Mouse (Mus musculus): ENCODE data around the gene Nbea.

The Nbea gene

GRCm38 (mm10) chr3:55752558-55752957, 430.9 kb downstream of the Nbea start:
- no peak for DNase-seq (ENCODE audit: low spot score in 2 of 2)

DNA sequence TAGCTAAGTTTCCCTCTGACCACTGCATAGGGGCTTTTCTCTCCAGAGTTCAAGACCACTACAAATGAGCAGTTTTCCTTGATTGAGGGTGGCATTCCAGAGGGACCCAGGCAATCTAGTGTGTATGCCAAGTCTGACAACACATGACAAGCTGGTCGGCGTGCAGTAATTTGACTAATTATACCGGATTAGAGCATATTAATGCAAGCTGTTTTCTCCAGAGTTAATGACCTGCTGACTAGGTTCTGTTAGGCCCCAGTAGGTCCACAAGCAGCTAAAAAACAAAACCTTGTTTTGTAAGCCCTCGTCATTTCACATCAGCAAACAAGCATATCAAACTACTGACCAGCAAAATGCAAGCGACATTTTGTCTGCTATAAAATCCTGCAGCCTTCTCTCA, 432.1 kb downstream of the Nbea start:
- no peak for DNase-seq (ENCODE audit: low spot score in 2 of 2)

DNA sequence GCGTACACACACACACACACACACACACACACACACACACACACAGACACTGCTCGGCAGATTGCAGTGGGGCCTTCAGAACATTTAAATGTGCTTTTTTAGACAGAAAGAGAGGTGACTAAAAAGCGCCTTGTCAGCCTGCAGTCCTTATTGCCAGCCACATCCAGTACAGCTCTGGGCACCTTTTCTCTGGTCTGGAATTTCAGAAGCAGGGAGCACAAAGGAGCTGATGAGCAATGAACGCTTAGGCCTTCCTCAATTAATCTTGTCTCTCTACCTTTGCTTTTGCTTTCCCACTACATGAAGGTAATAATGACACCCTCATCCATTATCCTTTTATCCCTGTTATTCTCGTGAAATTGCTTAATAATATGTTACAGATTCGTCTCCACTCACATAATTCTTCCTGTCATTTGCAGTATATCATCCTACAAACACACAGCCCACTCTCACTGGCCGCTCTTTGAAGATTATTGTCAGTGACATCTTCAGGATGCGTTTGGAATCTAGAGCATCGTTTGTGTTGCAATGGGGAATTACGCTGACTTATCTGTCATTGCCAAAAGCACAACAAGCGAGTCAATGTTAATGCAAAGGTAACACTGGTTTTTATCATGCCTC, 432.9 kb downstream of the Nbea start:
- no peak for DNase-seq (ENCODE audit: low spot score in 2 of 2)

DNA sequence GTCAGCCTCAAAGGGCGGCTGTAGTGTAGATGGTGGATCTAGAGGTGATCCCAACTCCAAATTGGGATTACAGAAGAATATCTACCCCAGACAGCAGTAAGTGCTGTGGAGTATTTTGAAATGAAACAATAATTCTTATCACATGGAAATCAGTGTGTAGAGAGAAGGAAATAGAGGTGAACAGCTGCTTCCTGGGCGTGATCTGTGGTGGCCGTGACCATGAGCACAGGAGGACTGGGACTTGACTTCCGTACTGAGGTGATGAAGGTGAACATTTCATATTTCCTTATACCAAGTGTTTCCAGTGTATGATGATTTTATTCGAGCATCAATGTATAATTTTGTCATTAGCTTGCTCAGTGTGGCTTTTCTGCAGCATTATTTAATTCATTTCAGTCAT, 439.6 kb downstream of the Nbea start:
- DNase-seq (ENCODE audit: low spot score in 2 of 2): no peak

GRCm38 (mm10) chr3:55742654-55743053, 440.8 kb downstream of the Nbea start:
- no peak for DNase-seq (ENCODE audit: low spot score in 2 of 2)

- DNase-seq (ENCODE audit: low spot score in 2 of 2): no peak
These were observed 441.3 kb downstream of the Nbea start for GRCm38 (mm10) chr3:55742218-55742617.

DNA sequence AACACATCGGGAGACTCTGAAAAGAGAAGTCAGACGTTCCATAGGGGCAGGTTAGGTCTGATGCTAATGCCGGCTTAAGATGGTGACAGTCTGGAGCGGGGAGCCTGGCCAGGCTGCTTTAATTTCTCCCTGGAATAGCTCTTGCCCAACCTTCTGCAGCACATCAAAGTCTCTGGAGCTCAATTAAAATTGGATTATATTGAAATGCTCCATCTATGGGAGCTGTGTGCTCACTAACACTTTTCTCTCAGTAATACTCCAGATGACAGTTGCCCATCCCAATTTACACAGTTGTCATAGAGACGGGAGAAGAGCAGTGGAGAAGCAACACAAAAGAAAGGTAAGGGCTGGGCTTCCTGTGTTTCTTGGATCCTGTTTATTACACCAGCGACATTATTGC, 442.1 kb downstream of the Nbea start:
- DNase-seq (ENCODE audit: low spot score in 2 of 2): no peak

GRCm38 (mm10) chr3:55733665-55734064, 449.8 kb downstream of the Nbea start:
- DNase-seq (ENCODE audit: low spot score in 2 of 2): no peak

GRCm38 (mm10) chr3:55730549-55730948, 453.0 kb downstream of the Nbea start:
- DNase-seq (ENCODE audit: low spot score in 2 of 2): no peak

DNA sequence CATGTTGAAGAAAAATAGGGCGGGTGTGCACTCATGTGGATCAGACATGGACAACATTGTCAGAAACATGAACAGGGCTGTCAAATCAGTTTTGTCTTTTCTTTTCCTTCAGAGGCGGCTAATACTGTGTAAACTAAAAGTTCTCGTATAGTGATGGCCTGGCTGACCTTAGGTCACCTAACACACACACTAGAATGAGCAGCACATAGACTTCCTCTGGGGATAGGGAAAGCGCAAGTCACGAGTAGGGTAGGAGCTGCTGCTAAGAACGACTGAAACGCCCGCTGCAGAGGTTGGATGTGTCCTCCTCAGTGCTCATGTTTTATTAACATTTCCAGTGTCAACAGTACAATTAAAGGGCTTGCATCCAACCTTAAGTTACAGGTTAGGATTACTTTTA, 453.4 kb downstream of the Nbea start:
- DNase-seq (ENCODE audit: low spot score in 2 of 2): no peak

- no peak for DNase-seq (ENCODE audit: low spot score in 2 of 2)
These were observed 469.2 kb downstream of the Nbea start for GRCm38 (mm10) chr3:55714260-55714659.

DNA sequence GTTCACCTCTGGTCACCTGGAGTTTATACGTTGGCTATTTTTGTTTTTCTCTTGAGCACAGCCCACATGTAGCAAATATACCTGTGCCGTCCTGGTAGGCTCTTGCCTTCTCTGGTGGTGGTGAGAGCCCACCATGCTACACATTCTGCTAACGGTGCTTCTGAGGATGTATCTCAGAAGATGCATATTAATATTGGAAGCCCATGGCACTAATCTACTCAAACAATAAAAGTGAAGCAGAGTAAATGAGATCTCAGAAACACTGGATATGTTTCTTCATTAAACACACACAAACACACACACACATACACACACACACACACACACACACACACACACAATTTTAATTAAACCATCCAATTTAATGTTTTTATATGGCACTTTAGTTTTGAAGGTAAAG, 469.6 kb downstream of the Nbea start:
- no peak for DNase-seq (ENCODE audit: low spot score in 2 of 2)

GRCm38 (mm10) chr3:55710300-55710699, 473.2 kb downstream of the Nbea start:
- no peak for DNase-seq (ENCODE audit: low spot score in 2 of 2)

DNA sequence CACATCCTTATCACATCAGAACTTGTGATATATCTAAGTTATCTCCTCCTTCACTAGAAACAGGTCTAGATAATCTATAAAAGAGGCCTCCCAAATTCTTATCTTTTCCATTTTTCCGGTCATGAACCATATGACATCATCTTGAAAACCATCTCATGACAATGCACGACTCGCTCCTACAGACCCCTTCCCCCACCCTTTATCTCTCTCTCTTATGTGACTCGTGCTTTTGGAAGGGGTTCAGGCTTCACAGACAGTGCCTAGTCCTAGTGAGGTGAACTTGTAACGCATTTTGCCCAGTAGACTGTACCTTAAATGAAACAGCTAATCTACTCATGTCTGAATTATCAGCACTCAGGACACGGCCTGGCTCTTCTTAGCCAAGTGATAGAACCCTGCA, 481.9 kb downstream of the Nbea start:
- DNase-seq (ENCODE audit: low spot score in 2 of 2): no peak

DNA sequence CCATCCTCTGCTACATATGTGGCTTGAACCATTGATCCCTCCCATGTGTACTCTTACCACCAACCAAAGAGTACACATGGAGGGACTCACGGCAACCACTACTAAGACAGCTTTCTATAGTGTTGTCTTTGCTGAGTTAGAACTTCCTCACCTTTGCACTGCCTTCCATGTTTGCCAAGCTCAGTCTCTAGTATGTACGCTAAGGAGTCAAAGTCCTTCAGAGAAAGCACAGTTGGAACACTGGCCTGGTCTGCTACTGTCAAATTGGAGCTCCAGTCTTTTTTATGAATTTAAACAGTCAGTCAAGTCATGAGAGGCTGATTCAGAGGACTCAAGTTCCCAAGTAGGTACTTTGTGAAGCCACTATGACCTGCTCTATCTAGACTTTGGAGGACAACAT, 486.3 kb downstream of the Nbea start:
- DNase-seq (ENCODE audit: low spot score in 2 of 2): no peak

DNA sequence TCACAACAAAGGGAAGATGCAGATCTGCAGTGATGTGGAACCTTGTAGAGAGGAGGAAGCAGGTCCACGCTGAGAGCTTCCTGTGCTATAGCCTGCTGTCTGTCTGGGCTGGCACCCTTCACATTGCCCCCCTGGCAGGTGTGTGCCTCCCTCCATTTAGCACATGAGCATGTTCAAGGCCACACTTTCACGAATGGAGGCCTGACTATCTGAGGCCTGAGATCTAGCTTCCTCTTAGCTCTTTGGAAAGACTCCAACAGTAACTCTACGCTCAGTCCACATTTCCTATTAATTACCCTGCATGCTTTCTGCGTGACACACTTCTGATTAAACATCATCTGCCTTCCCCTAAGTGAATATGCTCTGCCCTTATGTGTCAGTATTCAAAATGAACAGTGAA, 490.4 kb downstream of the Nbea start:
- no peak for DNase-seq (ENCODE audit: low spot score in 2 of 2)

- no peak for DNase-seq (ENCODE audit: low spot score in 2 of 2)
These were observed 495.4 kb downstream of the Nbea start for GRCm38 (mm10) chr3:55688098-55688497.

GRCm38 (mm10) chr3:55686993-55687392, 496.5 kb downstream of the Nbea start:
- DNase-seq (ENCODE audit: low spot score in 2 of 2): no peak

DNA sequence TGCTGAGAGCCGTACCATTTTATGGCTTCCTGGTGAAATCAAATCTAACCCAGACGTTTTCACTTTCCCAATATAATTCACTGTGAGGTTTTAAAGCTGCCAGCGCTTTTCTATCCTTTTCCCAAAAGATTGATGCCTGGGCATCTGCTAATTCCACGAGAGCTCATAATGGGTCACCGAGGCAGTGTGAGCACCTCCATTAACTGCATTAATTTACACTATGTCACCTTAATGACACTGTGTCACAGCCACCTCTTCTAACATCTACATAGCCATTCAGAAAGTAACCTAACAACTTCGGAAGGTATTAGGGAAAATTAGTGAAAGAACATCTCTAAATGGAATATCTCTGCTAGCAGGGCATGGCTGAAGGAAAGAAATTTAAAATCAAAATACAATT, 497.9 kb downstream of the Nbea start:
- DNase-seq (ENCODE audit: low spot score in 2 of 2): no peak

DNA sequence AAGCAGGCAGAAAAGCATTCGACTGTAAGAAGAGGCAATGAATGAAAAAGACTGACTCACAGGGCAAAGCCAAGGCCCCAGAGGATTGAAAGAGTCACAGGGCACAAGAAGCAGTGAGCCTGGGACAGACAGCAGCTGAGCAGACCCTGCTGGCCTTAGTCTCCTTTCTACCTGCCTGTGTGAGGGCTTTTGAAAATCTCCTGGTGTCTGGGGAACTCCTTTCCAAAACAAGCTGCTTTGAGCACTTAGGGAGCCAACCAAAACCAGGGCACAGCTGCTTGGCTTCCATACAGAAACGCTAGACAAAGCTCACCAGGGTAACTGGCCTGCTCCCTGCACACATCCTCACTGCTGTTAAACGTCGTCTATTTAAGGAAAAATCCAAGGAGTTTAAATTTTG, 498.6 kb downstream of the Nbea start:
- DNase-seq (ENCODE audit: low spot score in 2 of 2): peak; percentile 29 to 48

DNA sequence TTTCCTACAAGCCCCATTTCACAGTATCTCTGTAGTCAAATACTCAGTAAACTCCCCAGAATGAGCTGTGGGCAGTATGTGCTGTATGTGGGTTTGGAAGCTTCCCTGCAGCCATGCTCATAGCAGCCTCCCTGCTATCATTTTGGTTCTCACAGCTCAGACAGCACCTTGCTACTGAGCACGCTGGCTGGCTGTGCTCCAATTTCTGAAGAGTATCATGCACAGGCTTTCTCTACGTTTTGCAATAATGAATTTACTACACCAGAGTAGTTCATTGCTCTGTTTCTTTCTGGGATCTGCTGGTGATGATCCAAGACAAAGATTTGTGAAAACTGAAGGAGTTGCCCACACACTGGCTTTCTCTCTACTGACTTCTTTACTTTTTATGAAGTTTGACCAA, 505.8 kb downstream of the Nbea start:
- DNase-seq (ENCODE audit: low spot score in 2 of 2): peak; percentile 37 to 59

DNA sequence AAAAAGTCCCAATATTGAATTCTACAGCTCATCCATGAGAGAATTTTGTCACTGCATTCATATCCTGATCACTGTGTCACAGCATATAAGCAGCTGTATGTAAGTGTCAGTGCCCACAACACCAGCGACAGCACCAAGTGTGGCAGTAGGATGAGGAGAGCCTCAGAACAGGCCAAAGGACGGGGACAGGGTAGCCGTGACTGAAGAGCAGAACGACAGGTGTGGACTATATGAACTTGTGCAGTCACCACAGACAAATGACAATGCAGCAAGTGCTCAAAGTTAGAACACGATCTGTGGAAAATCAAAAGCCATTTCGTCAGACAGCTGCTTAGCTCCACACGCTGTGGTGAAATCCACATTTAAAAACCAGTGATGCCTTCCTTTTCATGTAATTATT, 509.3 kb downstream of the Nbea start:
- DNase-seq (ENCODE audit: low spot score in 2 of 2): no peak

GRCm38 (mm10) chr3:55667048-55667447, 516.5 kb downstream of the Nbea start:
- no peak for DNase-seq (ENCODE audit: low spot score in 2 of 2)

GRCm38 (mm10) chr3:55665928-55666327, 517.6 kb downstream of the Nbea start:
- DNase-seq (ENCODE audit: low spot score in 2 of 2): no peak

All from frontal cortex, postnatal 36 days (tissue).